Mouse (Mus musculus): ENCODE measurements around the gene 6030445D17Rik. TPM values are rescaled to one million over a fixed set of nuclear protein-coding genes. Genes with fewer than 3 reads are reported as not detected.
A peak's percentile ranks its signal among the peaks of the same experiment; 100 is the strongest.

6030445D17Rik gene
- polyA plus RNA-seq, 1 experiment, result 0.46 TPM

- TF ChIP-seq CEBPB (IDR thresholded peaks at IDR 0.05; ENCODE audit: low read depth), result no peak
- TF ChIP-seq MYOD1 (IDR thresholded peaks at IDR 0.05; ENCODE audit: control insufficient read depth, insufficient read length, low read depth), result no peak
- no peak for TF ChIP-seq USF1 (IDR thresholded peaks at IDR 0.05; ENCODE audit: low read depth)
- no peak for TF ChIP-seq FOSL1 (IDR thresholded peaks at IDR 0.05; ENCODE audit: insufficient read depth, low read length, poor library complexity, severe bottlenecking)
- no peak for TF ChIP-seq MYOG (IDR thresholded peaks at IDR 0.05; ENCODE audit: control insufficient read depth, extremely low read depth, insufficient read length)
- Histone ChIP-seq H3K27me3 (ENCODE audit: control insufficient read depth, insufficient read depth, insufficient read length) (no peaks in the 10 kb centered on the region), H3K36me3 (ENCODE audit: control insufficient read depth, insufficient read depth) (no peaks in the 10 kb centered on the region), H3K79me2 (ENCODE audit: control insufficient read depth, insufficient read depth) (peaks cover 48% of the 10 kb centered on the region), H3K79me3 (ENCODE audit: low read depth) (peaks cover 37% of the 10 kb centered on the region), H3ac (ENCODE audit: control insufficient read depth, insufficient read length, low read depth) (peak within 1 kb of the TSS; percentile 83), H3K4me3 (ENCODE audit: insufficient read depth, poor library complexity, severe bottlenecking) (peak within 1 kb of the TSS; percentile 74)
These were observed 7.4 kb downstream of the 6030445D17Rik start, which contains the start of gene Luzp1 for GRCm38 (mm10) chr4:136469371-136469903. Gene Luzp1, plus strand, starts transcription at chr4:136469761.

GRCm38 (mm10) chr4:136469941-136470346 is 7.9 kb downstream of the 6030445D17Rik start:
- Histone ChIP-seq H3ac (ENCODE audit: control insufficient read depth, insufficient read length, low read depth) (peak overlapping the region; percentile 83), H3K79me2 (ENCODE audit: control insufficient read depth, insufficient read depth) (peaks cover 53% of the 10 kb centered on the region), H3K79me3 (ENCODE audit: low read depth) (peaks cover 42% of the 10 kb centered on the region), H3K27me3 (ENCODE audit: control insufficient read depth, insufficient read depth, insufficient read length) (no peaks in the 10 kb centered on the region), H3K36me3 (ENCODE audit: control insufficient read depth, insufficient read depth) (no peaks in the 10 kb centered on the region), H3K4me3 (ENCODE audit: insufficient read depth, poor library complexity, severe bottlenecking) (peak overlapping the region; percentile 74)
- TF ChIP-seq MYOD1 (IDR thresholded peaks at IDR 0.05; ENCODE audit: control insufficient read depth, insufficient read length, low read depth) (no peak), CEBPB (IDR thresholded peaks at IDR 0.05; ENCODE audit: low read depth) (no peak), MYOG (IDR thresholded peaks at IDR 0.05; ENCODE audit: control insufficient read depth, extremely low read depth, insufficient read length) (no peak), MAX (IDR thresholded peaks at IDR 0.05) (no peak), CTCF (IDR thresholded peaks at IDR 0.05; ENCODE audit: control insufficient read depth, insufficient read depth, insufficient read length) (no peak), USF1 (IDR thresholded peaks at IDR 0.05; ENCODE audit: low read depth) (no peak), FOSL1 (IDR thresholded peaks at IDR 0.05; ENCODE audit: insufficient read depth, low read length, poor library complexity, severe bottlenecking) (no peak)

- Histone ChIP-seq H3ac (ENCODE audit: control insufficient read depth, insufficient read length, low read depth) (peak overlapping the region; percentile 83), H3K79me3 (ENCODE audit: low read depth) (peaks cover 48% of the 10 kb centered on the region), H3K4me3 (ENCODE audit: insufficient read depth, poor library complexity, severe bottlenecking) (peak overlapping the region; percentile 74), H3K36me3 (ENCODE audit: control insufficient read depth, insufficient read depth) (no peaks in the 10 kb centered on the region), H3K79me2 (ENCODE audit: control insufficient read depth, insufficient read depth) (peaks cover 59% of the 10 kb centered on the region), H3K27me3 (ENCODE audit: control insufficient read depth, insufficient read depth, insufficient read length) (no peaks in the 10 kb centered on the region)
- TF ChIP-seq MYOD1 (IDR thresholded peaks at IDR 0.05; ENCODE audit: control insufficient read depth, insufficient read length, low read depth), result no peak
- TF ChIP-seq CEBPB (IDR thresholded peaks at IDR 0.05; ENCODE audit: low read depth), result no peak
- TF ChIP-seq FOSL1 (IDR thresholded peaks at IDR 0.05; ENCODE audit: insufficient read depth, low read length, poor library complexity, severe bottlenecking), result no peak
- no peak for TF ChIP-seq MAX (IDR thresholded peaks at IDR 0.05)
- no peak for TF ChIP-seq CTCF (IDR thresholded peaks at IDR 0.05; ENCODE audit: control insufficient read depth, insufficient read depth, insufficient read length)
- TF ChIP-seq USF1 (IDR thresholded peaks at IDR 0.05; ENCODE audit: low read depth), result no peak
These were observed 8.5 kb downstream of the 6030445D17Rik start for GRCm38 (mm10) chr4:136470347-136471071.

GRCm38 (mm10) chr4:136476692-136477091 is 14.6 kb downstream of the 6030445D17Rik start:
- TF ChIP-seq MYOG (IDR thresholded peaks at IDR 0.05; ENCODE audit: control insufficient read depth, extremely low read depth, insufficient read length), result no peak
- TF ChIP-seq MAX (IDR thresholded peaks at IDR 0.05), result no peak
- TF ChIP-seq FOSL1 (IDR thresholded peaks at IDR 0.05; ENCODE audit: insufficient read depth, low read length, poor library complexity, severe bottlenecking), result no peak
- TF ChIP-seq CEBPB (IDR thresholded peaks at IDR 0.05; ENCODE audit: low read depth), result no peak

GRCm38 (mm10) chr4:136486549-136486948 is 24.5 kb downstream of the 6030445D17Rik start:
- Histone ChIP-seq H3K4me3 (ENCODE audit: insufficient read depth, poor library complexity, severe bottlenecking) (no peak overlapping the region), H3K27me3 (ENCODE audit: control insufficient read depth, insufficient read depth, insufficient read length) (no peaks in the 10 kb centered on the region), H3K79me2 (ENCODE audit: control insufficient read depth, insufficient read depth) (peaks cover 100% of the 10 kb centered on the region), H3K36me3 (ENCODE audit: control insufficient read depth, insufficient read depth) (peaks cover 5% of the 10 kb centered on the region), H3K79me3 (ENCODE audit: low read depth) (peaks cover 89% of the 10 kb centered on the region), H3ac (ENCODE audit: control insufficient read depth, insufficient read length, low read depth) (no peak overlapping the region)
- TF ChIP-seq CTCF (IDR thresholded peaks at IDR 0.05; ENCODE audit: control insufficient read depth, insufficient read depth, insufficient read length) (no peak), FOSL1 (IDR thresholded peaks at IDR 0.05; ENCODE audit: insufficient read depth, low read length, poor library complexity, severe bottlenecking) (no peak), USF1 (IDR thresholded peaks at IDR 0.05; ENCODE audit: low read depth) (no peak), CEBPB (IDR thresholded peaks at IDR 0.05; ENCODE audit: low read depth) (no peak), MYOG (IDR thresholded peaks at IDR 0.05; ENCODE audit: control insufficient read depth, extremely low read depth, insufficient read length) (no peak), MAX (IDR thresholded peaks at IDR 0.05) (no peak), MYOD1 (IDR thresholded peaks at IDR 0.05; ENCODE audit: control insufficient read depth, insufficient read length, low read depth) (no peak)

More at GRCm38 (mm10) chr4:136476692-136477091, 14.6 kb downstream of the 6030445D17Rik start:
- peaks cover 100% of the 10 kb centered on the region for H3K79me2 ChIP-seq (ENCODE audit: control insufficient read depth, insufficient read depth)
- H3ac ChIP-seq (ENCODE audit: control insufficient read depth, insufficient read length, low read depth), result no peak overlapping the region
- peaks cover 94% of the 10 kb centered on the region for H3K79me3 ChIP-seq (ENCODE audit: low read depth)
- no peaks in the 10 kb centered on the region for H3K27me3 ChIP-seq (ENCODE audit: control insufficient read depth, insufficient read depth, insufficient read length)
- no peak overlapping the region for H3K4me3 ChIP-seq (ENCODE audit: insufficient read depth, poor library complexity, severe bottlenecking)
- peaks cover 5% of the 10 kb centered on the region for H3K36me3 ChIP-seq (ENCODE audit: control insufficient read depth, insufficient read depth)
